Mouse (Mus musculus) heart, postnatal 0 days (tissue): Measurements from ENCODE around the gene Alpk1.

Experiments used
- CTCF ChIP-seq: IDR thresholded peaks from 2 replicates; pipeline ENCODE4 v1.5.1; 2016; ENCODE audit warnings: antibody characterized with exemption, control low read depth, low read depth
- EP300 ChIP-seq: IDR thresholded peaks from 2 replicates; pipeline ENCODE4 v1.6.1; 2016; ENCODE audit warnings: antibody characterized with exemption, low read depth

DNA sequence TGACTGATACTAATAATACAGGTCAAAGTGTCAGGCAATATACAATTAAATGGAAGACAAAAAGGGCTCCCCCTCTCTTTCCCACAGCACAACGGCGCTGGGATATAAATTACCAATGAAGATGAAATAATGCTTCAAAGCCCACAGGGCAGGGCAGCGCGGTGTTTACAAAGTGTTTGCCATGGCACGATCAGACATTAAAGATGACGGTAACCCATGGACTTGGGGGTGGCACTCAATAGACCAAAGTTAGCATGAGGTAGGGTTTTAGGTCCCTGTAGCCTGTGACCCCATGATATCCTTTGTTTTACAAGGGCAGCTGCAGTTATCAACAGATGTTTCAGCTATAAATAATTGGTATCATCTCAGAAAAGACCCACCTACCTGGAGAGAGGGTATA, 60.3 kb downstream of the Alpk1 start:
- TF ChIP-seq EP300 (no peak), CTCF (no peak)
